Mouse (Mus musculus) thymus, postnatal 0 days (tissue): ENCODE measurements around the gene Tmem11. TPM values are rescaled to one million over a fixed set of nuclear protein-coding genes. Genes with fewer than 3 reads are reported as not detected.

ENCODE experiments used
- DNase-seq: peaks from one replicate; pipeline ENCODE4 v3.0.0-alpha.2; 2015; ENCODE audit warnings: low spot score
- polyA plus RNA-seq: library from polyadenylated mRNA; unstranded; fragments of >200 nt; fragmentation: Nextera tagmentation; extraction: Ambion mirVana; gene quantifications from 2 replicates; pipeline ENCODE4 v1.2.1, GENCODE M21; 2015

Gene Tmem11
- 46.0 and 52.0 TPM in 2 replicates for polyA plus RNA-seq

DNA sequence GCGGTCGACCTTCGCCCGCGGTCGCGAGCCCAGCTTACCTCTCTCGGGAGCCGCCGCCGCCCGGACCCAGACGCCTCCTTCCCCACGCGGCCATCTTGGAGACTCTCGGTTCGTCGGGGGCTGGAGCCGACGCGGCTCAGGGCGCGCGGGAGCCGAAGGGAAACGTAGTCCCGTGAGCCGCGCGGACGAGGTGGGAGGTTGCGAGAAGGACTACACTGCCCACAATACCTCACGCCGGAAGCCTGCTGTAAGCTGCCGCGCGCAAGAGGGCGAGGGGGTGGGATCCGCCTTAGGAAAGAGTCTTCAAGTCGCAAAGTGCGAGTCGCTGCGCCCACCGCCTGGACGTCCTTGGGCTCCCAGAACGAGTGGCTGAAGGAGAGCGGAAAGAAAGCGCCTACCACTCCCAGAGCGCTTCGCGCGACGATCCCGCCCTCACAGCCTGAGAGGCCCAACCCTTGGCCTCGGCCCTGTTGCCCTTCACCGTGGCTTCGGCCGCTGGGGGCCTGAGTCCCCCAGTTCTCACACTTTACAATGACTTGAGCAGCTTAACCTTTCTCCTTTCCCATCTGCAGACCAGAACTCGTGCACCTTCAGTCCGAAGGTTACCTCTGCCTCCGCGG is at the start of gene Tmem11:
Gene Tmem11, minus strand, starts transcription at position 598 of the 620 bp plus-strand sequence.
- DNase-seq: peak; percentile 98

DNA sequence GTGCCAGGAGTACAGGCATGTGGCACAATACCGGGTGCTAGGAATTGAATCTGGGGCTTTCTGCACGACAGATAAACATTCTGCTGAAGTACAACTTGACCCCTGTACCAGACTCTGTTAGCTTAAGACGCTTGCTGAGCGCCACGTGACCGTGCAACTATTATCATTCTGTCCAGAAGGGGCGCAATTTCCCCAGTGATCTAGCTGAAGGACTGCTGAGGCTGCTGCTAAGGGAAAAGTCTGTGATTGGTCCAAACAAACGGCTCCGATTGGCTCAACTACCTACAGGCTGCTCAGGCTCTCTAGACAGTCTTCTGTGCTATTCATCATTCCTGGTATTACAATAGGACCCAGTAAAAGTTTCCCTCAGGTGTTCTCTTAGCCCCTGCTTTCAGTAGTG is 48.2 kb upstream of the Tmem11 start:
- DNase-seq: peak; percentile 91

DNA sequence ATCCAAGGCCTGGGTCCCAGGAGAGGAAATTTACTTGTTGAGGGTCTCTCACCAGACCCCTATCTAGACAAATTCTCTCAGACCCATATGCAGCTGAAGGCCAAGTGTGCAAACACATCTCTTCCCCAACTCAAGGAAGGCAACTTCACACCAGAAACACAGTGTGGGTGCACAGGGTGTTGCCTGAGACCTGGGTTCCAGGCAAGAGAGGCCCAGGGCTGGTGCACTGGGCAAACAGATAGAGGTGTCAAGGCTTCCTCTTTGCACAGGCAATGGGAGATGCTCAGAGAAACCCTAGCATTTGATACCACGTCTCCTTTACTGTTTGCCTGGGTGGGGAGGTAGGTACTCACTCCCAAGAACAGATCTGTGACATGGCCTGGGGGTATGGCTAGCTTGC is 45.9 kb upstream of the Tmem11 start:
- DNase-seq: no peak

DNA sequence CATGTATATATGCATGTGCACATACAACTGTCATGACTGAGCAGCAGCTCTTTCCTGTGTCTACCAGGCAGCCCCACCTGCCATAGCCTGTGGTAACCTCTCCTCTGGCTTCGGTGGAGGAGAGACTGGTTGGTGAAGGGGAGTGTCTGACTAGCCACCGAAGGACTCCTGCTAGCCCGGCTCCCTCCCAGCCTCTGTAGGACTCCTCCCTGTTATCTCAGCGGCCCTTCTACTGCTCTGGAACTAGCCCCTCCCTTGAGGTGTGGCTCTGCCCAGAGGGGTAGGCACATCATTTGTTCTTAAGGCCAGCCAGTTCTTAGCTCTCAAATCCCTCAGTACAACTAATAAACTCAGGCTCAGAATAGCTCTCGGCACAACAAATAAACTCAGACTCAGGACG is 45.4 kb upstream of the Tmem11 start:
- no peak for DNase-seq

DNA sequence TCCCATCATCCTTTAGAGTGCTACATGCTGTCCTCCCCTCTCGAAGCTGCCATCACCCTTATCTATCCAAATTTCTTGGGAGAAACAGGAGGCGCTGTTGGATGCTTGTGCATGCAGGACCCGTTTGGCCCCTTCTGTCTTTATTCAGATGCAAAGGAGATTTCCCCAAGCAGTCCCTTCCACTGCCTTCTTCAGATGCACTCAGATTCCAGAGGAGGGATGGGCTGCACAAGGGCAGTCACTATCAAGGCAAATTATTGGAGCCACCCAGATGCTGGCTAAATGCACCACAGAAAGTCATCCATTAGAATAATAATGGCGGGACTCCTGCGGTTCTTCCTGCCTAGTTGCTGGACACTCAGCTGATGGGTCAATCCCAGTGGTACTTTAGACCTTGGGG is 43.9 kb upstream of the Tmem11 start:
- no peak for DNase-seq

DNA sequence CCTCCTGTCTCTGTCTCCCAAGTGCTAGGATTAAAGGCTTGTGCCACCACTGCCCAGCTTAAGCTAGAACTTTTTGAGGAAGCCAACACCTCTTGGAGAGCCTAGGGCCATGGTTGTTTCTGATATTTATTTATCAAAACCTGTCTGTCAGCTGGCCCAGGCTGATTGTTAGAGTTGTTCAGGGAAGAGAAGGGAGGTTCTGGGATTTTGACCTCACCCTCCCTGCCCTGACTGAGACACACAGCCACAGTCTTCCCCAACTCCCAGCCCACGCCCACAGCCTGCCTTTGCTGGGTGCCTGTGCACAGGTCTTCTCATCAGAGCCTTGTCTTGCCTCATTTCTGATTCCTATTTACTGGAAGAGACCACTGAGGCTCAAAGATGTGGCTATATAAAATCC is 43.1 kb upstream of the Tmem11 start:
- no peak for DNase-seq

DNA sequence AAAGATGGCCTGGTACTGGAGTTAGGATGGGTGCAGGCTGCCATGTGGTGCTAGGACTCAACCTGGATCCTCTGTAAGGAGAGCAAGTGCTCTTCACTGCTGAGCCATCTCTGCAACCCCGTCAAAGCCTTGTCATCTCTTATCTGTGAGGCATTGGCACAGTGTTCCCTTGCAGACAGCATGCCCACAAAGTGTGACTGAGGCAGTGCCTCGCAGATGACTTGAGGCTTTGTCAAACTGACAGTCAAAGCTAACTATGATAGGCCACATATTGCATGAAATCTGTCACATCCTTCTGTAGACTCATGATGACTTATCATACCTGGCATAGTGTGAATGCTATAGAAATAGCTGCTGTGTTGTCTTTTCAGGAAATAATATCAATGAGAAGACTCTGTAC is 40.9 kb upstream of the Tmem11 start:
- no peak for DNase-seq

DNA sequence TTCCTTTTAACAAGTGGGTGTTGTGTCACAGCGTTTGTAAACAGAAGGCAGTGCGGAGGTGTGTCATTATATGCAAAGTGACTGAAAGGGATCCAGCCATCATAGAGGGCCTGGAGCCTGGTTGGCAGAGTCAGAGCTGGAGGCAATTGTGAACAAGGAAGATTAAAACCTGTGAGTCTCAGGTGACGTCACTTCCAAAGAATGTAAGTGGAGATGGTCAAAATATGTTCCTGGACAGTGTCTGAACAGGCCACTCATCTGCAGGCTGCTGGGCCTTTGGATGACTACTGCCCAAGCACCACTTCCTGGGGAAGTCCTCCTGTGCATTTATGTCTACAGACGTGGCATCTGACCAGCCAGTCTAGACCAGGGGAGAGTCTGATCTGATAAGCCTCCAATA is 36.1 kb upstream of the Tmem11 start:
- DNase-seq: no peak

DNA sequence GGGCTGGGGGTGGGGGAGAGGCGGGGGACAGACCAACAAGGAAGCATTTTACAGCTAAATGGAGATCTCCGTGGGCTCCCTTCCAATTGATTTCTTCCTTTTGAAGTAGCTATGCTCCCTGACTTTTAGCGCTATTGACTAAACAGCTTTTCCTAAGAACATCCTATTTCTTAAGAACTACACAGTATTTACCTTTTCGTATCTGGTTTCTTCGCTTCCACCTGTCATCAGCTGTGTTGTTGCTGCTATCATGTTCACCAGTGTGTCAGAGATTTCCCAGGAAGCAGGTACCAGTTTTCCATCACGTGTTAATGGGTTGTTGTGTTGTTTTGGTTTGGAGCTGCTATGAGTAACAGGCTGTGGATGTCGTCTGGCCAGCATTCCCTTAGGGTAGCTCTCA is 35.4 kb upstream of the Tmem11 start, which contains the start of gene Natd1:
Gene Natd1, minus strand, starts transcription at position 260 of the 400 bp plus-strand sequence.
- DNase-seq: no peak

DNA sequence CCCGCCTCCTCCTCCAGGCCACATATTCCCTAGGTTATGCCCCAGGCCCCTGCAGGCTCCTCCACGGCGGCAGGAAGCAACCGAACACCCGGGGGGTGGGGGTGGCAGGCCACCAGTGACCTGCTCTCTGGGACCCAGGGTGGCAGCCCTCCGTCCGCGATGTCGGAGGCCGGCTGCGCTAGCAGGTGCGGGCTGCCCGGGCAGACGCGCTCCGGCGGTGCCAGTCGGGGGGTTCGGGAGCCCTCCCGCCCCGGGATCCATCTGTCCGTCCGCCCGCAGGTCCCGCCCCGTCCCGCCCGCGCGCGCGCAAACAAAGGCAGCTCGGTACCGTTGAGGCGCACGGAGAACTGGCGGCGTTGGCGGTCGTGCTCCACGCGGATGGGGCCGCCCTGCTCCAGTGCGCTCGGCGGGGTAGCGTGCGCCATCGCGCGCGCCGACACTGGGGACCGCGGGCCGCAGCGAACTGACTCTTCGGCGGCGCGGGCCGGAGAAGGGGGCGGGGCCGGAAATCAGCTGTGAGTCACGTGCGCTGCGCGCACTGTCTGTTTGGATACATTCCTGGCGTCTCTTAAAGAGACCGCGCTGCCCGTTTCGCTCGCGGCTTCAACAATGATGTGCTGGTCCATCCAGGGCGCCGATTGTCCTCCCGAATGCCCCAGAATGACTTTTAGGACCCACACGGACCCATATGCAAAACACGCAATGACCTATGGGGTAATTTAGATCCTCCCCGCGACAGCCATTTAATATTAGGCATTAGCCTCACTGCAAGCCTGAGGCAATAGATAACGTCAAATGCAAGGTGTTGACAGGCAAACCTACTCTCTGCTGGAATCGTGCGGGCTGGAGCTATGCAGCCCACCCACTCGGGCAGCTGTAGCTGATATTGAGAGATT is 34.5 kb upstream of the Tmem11 start:
- peak; percentile 86 for DNase-seq

DNA sequence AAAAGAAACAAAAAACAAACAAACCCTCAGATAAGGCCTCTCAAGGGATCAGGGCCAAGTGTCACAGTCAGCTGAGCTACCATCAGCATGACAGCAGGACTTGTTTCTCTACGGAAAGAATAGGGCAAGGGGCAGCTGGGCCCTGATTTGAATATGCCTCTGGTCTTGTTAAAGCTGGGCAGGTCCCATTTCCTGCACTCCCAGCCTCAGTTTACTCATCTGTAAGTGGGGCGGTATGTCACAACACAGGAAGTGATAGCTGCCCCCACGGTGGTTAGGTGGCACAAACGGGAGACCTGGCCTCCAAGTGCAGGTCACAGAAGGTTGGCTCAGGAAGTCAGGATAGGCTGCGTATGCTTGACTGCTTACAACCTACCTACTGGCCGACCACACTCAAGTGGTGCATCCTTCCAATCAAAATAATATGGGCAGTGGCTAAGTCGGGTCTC is 33.5 kb upstream of the Tmem11 start:
- peak; percentile 14 for DNase-seq

DNA sequence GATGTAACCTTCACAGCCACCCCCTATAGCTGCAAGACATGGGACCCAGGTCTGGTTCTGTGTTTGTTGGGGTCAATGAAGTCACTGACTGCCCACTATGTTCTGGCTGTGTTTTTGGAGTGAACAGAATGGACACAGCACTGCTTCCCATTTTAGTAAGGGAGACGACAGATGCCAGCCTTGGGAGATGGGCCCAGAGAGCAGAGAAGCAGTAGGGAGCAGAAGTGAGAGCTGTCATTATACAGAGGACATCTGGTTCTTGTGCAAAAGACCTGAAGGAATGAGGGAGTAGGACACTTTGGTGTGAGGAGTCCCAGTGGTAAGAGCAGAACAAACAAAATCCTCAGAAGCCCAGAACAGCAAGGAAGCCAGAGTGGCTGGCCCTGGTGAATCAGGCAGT is 30.6 kb upstream of the Tmem11 start:
- DNase-seq: no peak

DNA sequence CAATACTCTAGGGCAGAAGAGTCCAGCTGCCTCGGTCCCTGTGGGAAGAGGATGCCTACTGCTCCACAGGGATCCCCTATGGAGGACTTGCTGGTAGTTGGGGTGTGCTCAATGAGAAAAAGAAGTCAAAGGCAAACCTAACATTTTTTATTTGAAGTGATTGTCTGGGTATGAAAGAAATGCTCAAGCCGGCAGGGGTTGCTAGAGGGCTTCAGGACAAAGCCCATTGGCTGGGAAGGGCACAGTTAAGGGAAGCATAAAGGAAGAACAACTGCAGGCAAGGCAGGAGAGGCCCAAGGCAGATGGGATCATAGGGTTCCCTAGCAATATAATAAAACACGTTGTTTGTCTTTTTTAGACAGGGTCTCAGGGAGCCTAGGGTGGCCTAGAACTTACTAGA is 29.0 kb upstream of the Tmem11 start:
- DNase-seq: no peak

DNA sequence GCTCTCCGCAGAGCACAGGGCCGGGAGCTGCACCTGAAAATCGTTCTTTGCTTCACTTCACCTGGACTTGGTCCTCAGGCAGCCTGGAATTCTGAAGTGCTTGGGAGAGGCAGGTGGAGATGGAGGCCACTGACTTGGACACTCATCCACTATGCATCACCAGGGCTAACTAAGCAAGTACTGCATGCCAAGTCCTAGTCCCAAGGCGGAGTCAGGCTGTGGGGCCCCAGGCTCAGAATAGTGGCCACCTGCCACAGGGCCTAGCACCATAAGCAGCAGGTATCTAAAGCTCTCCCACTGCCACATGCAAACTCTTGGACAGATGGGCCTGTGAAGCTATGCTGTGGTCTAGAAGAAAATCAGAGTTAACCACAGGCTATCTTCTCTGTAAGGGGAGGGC is 27.4 kb upstream of the Tmem11 start:
- DNase-seq: no peak

DNA sequence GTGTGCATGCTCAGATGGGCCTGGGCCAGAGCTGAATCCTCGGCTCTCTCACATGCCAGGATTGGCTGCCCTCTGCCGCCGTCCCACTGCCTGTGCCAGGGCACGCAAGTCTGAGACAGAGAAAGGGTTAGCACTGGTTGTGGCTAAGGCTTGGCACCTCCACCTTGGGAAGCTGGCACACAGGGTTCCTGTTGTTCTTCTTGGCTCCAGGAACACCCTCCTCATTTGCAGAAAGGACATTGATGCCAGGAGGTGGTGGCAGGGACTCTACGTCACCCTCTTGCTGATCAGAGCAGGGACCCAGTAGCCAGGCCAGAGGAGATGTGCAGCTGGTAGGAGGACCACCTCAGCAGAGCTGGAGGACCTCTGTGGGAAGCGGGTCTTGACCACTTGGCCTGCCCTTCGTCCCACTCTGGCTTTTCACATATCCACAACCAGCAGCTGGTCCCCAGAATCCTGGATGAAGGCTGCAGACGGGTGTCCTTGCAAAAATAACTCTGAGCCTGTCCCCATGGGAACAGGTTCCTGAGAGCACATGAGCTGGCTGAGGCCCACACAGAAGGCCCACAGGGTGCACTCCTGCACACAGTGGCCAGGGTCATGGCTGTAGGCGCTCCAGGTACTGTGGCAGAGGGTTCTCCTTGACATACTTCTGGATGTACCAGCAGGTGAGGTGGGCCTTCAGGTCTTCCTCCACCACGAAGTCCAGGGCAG is 26.5 kb upstream of the Tmem11 start:
- DNase-seq: no peak

DNA sequence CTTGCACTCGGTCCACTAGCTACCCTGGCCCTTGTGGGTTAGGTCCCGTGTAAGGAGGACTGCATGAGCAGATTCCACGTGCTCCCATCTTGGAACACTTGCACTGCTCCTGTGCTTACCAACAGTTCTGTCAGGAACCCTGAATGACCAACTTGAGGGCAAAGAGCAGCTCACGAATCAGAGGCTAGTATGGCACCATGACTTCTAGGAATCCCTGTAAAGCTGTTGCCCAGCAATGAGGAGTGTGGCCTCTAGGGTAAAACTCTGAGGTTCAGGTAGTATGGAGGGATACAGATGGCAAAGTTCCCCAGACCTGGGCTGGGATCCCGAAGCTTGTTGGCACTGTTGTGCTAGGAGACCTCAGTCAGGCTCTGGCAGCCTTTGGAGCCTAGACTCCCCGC is 24.6 kb upstream of the Tmem11 start:
- DNase-seq: no peak

DNA sequence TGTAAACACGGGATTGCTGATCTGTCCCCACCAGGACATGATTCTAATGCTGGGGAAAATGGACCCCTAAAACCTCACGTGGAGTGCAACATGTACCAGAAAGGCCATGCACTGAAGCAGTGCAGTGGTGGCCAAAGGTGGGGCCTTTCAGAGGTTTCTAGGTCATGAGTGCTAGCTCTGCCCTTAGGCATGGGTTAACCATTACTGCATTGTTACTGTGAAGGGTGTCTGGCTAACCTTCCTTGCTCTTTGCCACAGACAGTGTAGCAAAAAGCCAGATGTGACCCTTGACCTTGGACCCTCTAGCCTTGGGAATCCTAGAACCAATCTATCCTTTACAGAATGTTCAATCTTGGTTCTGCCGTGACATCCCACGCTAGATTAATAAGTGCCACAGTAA is 23.4 kb upstream of the Tmem11 start:
- no peak for DNase-seq

DNA sequence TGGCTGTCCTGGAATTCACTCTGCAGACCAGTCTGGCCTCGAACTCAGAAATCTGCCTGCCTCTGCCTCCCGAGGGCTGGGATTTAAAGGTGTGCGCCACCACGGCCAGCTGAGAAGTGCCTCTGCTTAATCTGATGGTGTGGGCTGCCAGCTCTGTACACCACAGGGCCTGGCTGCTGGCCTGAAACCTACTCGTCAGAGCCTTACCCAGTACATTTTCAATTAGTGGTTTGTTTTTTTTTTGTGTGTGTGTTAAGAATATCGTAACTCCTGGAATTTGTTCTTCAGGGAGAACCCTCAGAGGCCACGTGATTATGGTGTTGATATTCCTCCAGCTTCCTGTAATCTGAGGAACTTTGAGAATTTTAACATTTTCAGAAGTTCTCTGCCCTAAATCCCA is 22.9 kb upstream of the Tmem11 start:
- DNase-seq: no peak

DNA sequence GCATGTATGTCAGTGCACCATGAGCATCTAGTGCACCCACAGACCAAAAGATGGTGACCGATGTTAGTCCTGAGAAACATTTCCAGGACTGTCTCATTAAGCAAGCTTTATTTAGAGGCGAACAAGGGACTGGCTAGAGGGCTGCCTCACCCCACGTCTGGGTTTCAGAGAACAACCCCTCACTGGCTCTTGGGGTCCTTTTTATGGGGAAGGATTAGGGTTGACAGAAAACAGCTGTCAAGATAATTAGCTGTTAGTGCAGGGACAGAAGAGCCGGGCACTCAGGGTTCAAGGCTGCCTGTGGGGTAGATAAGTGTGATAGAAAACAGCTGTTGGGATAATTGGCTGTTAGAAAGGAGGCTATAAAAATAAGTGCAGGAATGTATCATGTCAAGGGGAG is 16.8 kb upstream of the Tmem11 start:
- DNase-seq: no peak

DNA sequence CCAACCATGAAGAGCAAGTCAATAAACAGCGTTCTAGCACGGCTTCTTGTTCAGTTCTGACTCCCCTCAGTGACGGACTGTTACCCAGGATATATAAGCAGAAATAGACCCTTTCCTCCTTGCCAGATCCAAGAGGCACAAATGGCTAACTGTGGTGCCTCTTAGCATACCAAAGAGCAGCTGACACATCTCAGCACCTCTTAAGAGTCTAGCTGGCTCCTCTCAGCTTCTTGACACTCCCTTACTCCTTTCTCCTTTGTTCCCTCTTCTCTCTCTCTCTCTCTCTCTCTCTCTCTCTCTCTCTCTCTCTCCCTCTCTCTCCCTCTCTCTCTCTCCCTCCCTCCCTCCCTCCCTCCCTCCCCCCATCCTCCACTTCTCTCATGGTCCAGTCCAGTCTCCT is 11.7 kb upstream of the Tmem11 start:
- no peak for DNase-seq

DNA sequence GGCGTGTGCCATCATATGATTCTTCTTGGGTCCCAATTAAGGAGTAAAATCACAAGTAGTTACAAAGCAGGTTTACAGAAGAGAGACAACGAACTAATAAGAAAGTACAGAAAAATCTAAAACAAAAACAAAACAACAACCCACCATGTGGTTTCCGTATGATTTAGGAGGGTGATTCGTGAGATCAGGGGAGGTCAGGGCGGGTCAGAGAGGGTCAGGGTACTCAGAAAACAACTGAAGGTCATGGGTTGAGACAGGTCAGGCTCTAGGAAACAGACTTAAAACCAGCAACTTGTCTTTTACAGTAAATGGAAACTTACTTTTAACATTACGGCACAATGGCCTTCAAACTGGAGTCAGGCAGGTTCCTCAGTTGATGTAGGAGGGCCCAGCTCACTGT is 11.2 kb upstream of the Tmem11 start:
- DNase-seq: no peak

DNA sequence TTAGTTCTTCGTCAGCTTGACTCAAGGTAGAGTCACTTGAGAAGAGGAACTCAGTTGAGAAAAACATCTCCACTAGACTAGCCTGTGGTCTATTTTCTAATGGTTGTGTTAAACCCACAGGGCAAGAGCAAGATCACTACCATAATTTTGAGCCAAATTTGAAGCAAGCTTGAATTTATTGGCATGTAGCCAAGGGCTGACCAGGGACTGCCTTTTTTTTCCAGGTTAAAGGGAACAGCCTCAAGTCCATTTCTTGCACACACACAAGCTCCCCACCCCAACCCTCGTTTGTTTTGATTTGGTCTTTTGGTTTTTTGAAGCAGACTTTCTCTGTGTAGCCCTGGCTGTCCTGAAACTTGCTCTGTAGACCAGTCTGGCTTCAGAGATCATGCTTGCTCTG is 10.8 kb upstream of the Tmem11 start:
- DNase-seq: no peak
